Mouse (Mus musculus): ENCODE results near the gene Pik3r1. TPM values are rescaled to one million over a fixed set of nuclear protein-coding genes. Genes with fewer than 3 reads are reported as not detected.
A peak's percentile ranks its signal among the peaks of the same experiment; 100 is the strongest.

Pik3r1 gene
- total RNA-seq, 4 experiments from 2014 or later = 17.8 to 64.2 (median 20.3) TPM

DNA sequence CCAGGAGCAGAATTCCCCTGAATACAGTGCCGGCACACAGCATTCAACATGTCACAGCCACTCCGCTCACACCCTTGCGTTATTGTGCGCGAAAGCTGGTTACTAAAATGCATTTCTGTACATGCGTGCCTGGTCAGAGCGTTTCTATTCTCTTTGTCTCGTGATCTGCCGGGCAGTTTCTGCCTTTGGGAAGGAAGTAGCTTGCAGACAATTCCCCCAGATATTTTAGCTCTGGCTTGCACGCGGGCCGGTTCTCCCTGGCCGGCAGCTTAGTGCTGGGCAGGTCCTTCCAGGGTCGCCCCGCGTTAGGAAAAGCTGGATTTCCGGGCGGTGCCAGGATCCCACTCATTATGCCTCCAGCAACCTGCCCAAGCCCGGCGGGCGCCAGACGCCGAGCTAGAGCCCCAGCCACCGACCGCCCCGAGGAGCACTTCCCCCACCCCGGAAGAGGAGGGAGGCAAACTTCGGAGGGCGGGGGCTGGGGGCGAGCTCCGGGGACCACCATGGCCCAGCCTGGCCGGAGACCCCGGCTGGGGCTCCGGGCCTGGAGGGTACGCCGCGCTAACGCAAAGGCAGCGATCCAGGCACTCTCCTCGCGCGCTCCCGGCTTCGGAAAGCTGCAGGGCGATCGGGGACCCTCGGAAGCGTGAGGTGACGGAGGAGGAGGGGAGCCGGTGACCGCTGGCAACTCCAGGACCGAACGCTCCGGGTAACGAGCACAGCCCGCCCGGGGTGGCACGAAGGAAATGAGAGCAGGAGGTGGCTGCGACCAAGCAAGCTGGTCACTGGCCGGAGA, 806 bp downstream of the Pik3r1 start:
- DNase-seq (ENCODE audit: low spot score in 2 of 2) = peak in 1 of 2 experiments; percentile 63

DNA sequence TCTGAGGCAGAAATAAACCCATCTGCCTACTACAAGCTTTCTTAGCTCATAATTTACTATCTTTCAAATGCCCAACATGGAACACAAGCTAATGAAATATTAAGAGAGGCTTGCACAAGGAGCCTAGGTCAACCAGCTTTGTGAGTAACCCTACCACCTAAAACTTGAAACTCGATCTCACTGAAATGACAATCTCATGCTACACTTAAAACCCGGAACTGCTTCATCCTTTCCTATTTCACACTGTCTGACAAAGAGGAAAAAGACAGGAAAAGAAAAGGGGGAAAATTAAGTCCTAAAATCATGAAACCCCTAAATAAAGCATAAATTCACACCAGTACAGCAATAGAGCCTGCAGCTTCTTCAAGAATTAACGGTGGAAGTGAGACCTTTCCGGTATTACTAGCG, 1.4 kb downstream of the Pik3r1 start:
- no peak for DNase-seq (ENCODE audit: low spot score in 2 of 2)

DNA sequence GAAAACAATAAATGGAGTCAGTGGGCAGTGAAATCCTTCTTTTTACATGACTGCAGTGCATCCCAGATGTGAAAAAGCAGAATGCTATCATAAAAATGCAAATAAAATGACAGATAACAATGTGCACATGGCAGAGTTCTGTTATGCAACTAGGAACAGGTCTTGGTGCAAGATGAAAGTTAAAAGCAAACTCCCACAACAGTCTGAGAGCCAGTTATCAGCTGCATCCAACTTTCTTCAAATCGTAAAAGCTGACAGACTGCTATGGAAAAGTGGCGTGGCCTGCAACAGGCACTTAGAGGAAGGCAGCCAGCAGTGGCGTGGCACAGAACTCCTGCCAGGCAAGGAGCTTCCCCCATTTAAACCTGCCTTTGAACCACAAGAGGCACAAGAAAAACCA, 2.0 kb downstream of the Pik3r1 start:
- DNase-seq (ENCODE audit: low spot score in 2 of 2) = no peak

DNA sequence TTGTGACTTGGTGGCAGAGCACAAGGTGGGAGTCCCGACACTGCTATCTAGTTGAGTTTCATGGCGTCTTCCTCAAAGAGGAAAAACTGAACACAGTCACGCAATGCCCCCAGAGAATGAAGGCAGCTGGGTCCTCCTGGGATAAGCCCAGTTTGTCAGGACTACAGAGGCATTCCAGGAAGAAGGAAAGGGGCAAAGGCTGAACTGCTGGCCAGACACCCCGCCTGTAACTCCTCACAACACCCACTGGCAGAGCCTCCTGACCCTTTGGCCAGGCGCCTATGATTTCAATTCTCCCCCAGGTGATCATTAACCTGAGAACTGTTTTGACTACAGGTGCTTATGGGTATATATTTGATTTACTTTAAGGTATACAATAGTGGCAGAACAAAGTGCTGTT, 3.9 kb downstream of the Pik3r1 start:
- DNase-seq (ENCODE audit: low spot score in 2 of 2) = no peak

DNA sequence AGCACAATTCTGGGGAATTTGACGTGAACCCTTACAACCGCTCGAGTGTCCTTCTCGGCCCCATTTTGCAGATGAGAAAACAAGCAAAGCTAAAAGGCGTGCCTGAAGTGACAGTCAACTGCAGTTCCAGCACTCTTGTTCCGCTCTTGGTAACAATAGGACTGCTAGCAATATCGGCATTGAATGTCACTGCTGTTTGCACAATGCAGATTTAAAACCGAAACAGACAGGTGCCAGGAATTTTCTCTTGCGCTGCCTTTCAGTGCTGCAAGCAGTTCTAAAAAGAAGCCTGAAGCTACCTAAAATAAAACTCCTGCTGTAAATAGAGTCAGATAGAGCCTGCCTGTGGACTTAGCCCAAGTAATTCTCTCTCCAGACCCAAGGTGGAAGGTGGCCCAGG, 4.3 kb downstream of the Pik3r1 start:
- DNase-seq (ENCODE audit: low spot score in 2 of 2) = no peak

DNA sequence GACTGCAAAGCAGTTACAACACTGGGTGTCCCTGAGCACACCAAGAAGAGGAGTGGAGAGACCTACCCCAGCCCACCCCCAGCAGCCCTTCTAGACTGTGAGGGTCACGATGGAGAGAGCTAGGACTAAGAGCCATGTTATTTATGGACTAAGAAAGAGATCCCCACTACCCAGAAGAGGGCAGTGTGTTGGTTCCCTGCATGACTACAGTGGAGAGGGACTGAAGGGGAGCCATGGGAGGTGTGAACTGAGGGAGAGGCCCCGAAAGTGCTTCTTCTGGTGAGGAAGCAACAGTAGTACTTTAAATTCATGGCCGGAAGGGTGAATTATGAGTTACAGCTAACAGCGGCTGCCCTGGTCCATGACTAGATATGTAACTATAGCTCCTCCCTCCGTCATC, 4.9 kb downstream of the Pik3r1 start:
- no peak for DNase-seq (ENCODE audit: low spot score in 2 of 2)

DNA sequence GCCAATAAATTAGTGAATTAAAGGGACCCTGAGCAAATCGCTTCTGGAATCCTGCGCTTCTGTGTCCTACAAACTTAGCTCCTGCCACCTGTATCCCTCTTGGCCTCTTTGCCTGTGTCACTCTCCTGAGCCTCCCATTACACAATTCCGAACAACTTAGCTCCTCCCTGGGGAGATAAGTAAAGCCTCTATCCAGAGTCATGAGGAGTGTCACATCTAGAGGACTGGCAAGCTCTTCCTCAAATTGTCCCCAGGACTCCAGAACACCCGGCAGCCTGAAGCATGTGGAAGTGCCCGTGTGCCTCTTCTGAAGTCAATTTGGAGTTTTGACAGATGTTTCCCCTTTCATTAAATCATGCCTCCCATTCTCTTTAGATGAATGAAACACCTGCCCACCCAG, 6.4 kb downstream of the Pik3r1 start:
- DNase-seq (ENCODE audit: low spot score in 2 of 2) = no peak

DNA sequence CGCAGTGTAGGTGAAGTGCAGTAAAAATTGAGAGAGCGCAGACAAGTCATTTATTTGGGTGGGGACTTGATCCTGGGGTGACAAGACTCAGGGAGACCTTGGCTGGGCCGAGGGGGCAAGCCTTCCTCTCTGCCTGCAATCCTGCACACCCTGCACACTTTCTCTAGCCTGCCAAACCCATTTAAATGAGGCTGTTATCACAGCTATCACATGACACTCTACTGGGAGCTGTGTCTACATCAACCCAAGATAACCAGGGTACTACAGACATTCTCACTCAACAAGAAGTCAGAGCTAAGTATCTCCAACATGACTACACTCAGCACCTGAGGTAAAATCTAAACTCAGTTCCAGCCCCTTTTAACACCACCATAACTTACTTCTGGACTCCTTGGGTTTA, 7.1 kb downstream of the Pik3r1 start:
- no peak for DNase-seq (ENCODE audit: low spot score in 2 of 2)

DNA sequence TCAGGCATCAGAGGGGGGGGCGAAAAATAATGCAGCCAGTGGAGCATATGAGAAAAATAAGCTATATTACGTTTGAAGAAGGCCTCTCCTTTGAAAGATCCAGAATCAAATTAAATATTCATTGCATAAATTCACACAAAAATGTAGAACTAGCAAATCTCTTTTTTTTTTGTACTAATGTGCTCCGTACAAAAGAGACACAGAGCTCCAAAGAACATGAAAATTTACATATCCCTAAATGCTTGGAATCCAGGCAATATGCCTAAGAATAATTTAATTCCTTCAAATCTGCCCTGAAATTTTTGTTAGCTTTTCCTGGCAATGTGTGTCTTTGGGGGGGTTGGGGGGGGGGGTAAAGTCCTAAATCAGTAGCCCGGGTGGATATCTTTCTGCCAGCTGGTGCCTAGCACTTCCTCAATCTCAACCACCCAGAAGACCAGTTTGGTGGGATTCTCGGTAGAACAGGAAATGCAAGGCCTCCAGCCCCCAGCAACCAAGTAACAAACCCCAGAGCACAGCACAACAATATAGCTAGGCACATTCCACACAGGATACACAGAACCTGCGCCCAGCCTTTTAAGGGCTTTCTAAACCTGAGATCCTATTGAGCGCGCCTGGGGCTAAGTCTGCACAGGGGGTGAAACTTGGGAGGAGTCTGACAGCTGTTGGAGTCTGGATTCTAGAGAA, 7.9 kb downstream of the Pik3r1 start:
- DNase-seq (ENCODE audit: low spot score in 2 of 2) = no peak

DNA sequence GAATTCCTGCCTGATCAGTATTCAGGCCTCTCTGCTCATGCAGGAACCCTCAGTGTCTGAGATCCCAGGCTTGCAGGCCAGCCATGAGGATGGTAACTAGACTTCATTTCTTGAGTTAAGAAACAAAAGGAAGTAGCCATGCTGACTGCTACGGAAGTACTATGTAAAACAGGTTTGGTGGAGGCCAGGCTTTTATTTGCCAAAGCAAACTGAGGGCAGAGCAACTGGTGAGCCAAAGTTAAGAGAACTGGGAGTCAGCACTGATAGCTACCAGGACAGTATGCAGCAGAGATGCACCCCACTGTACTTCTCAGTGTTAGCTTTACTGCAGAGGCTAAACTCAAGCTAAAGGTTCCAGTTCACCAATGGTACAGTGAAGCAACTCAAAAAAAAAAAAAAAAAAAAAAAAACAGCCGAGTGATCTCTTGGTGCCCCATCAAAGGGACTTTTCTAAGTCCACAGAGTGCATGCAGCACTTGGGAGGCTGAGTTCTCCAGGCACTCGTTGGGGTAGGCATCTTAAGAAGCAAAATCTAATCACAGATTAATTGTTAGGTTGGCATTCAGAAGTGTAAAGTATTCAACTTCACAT, 8.6 kb downstream of the Pik3r1 start:
- DNase-seq (ENCODE audit: low spot score in 2 of 2) = no peak

DNA sequence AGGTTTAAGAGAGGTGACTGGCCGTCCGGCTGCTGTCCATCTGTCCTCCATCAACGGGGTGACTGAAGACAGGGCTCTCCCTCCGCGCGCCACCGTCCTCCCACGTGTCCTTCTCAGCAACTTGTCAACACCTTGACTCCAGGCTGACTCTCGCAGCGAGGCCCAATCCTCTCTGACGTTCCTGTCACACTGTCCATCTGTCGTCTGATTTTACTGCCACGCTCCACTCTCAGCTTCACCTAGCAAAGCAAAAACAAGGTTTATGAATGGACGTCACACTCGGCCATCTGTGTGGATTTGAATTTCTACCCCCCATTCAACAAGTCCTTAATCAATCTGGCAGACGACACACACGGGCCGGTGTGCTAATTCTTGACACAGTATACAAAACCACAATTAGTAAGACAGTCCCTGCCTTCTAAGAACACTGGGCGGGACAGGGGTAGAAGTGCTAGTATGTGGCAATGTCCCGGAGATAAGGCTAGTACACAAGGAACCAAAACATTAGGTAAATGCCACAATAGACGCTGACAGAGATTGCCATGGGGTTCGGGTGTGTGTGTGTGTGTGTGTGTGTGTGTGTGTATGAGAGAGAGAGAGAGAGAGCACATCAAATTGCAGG, 10.1 kb downstream of the Pik3r1 start:
- DNase-seq (ENCODE audit: low spot score in 2 of 2) = no peak

DNA sequence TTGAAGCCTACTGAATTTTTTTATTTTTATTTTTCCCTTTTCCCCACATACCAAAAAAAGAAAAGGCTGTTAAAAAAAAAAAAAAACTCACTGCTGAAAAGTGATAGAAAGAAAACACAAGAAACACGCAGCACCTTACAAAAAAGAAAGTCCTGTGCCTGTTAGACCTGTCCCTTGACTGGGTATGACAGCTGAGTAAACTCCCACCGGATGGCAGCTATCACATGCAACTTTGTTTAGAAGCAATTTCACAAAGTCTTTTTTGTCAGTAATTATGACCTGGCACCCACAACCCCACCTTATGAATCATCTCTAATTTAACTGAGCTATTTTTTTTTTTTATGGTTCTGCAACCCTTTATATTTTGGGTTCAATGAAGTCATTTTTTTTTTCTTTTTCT, 12.8 kb downstream of the Pik3r1 start:
- no peak for DNase-seq (ENCODE audit: low spot score in 2 of 2)

DNA sequence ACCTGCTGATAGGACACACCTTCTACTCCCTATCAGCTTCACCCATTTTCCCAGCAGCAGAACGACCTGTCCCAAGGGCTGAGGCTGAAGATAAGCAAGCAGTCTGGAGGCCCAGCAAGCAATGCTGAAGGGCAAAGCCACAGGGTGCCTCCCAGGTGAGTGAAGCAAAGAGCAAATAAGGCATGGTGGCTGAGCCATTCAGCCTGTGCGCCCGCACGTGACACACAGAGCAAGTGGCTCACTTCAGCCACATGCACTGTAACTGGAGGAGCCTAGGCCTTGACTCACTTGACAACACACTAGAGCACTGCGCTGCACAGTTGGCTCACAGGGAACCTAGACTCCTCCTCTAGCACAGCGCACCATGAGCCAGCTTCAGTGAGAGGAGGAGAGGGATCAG, 14.4 kb downstream of the Pik3r1 start:
- DNase-seq (ENCODE audit: low spot score in 2 of 2) = no peak

DNA sequence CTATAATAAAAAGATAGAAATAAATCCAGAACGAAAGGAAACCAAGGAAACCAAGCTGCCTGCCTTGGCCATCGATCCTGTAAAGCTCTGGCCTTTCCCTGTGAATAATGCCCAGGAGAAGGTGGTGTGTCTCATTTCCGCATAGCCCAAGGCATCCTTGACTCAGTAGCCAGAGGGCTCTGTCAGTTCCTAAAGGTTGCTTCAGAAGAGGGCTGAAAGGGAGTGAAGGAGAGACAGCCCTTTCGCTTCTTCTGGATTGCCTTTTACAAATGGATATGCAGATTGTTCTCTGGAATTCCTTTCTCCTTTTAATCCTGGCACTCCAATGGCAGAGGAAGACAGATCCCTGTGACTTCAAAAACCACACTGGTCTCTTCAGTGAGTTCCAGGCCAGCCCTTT, 16.2 kb downstream of the Pik3r1 start:
- DNase-seq (ENCODE audit: low spot score in 2 of 2) = no peak

DNA sequence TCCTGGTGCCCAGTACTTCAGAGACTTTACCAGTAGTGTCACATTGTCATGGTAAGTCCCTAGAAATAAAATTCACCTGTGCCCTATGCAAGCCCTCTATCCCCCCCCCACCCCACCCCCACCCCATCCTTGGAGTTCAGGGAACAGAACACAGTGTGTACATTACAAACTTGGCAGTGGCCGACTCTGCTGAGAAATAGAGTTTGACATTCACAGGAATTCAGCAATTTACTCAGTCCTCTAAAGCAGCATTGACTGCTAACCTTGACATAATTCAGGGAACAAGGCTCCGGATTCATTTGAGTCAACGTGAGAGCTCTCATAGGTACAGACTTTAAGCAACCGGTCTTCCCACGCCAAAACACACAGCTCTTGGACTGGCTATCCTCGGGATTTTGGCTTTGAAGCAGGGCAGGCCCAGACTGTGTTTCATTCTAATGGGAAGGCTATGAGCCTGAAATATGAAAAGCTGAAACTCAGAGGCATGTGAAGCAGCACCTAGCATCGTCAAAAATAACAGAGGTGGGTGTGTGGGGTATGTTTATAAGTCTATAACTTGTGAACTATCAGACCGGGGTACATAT, 21.9 kb downstream of the Pik3r1 start:
- no peak for DNase-seq (ENCODE audit: low spot score in 2 of 2)

DNA sequence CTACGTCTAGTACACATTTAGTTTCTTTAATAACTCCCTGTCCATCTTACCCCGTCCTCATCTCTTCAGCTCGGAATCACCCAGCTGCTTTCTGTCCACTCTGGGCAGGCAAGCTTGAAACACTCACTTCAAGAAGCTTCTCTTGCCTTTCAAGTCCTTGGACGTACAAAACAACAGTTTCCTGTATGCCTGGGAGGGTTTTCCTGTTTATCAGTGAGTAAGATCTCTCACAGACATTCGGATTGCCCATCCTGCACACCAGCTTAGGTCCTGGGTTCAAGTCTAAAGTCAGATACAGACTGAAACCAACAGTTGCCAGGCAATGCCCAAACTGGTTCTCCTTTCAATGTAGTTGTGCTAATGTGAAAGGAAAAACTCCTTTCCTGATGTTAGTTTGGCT, 23.1 kb downstream of the Pik3r1 start:
- no peak for DNase-seq (ENCODE audit: low spot score in 2 of 2)

DNA sequence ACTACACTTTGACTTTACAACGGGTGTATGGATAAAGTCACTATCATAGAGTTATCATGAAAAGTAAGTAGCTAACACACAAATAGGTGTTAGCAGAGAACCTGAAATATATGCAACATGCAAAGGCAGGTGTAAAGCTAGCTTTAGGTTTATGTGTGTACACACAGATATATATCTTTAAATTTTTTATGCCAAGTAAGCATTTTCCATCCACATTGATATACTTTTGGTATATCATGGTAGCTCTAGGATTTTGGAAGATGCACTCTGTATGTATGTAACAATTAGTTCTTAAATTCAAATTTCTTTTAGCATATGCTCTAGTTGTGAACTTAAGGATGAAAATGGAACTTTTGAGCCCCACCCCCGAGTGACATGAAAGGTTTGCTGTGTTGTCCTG, 24.0 kb downstream of the Pik3r1 start:
- no peak for DNase-seq (ENCODE audit: low spot score in 2 of 2)

DNA sequence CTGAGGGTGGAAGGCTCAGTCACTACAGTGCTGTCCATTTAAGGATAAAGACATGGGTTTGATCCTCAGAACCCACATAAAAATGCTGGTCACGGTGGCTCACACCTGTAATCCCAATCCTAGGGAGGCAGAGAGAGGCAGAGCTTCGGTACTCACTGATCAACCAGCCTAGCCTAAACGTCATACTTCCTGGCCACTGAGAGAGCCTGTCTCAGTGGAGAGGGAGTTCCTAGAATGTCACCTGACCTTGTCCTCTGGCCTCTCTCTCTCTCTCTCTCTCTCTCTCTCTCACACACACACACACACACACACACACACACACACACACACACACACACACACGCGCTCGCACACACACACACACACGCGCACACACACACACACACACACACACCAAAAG, 24.8 kb downstream of the Pik3r1 start:
- no peak for DNase-seq (ENCODE audit: low spot score in 2 of 2)

DNA sequence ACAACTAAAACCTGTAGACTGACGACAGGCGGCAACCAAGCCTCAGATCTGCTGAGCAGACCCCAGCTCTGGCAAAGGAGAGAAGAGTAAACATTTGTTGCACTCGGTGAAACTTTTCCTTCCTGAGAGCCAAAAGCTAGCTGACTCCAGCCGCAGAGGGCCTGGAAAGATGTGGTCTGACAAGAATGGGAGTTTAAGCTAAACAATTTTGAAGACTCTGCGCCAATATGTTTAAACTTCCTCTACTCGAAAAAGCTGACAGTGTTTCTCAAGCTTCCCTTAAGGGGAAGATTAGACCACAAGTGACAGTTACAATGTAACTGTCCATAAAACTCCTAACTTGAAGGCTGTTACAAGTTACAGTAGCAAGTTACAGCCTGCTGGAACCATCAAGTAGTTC, 25.4 kb downstream of the Pik3r1 start:
- no peak for DNase-seq (ENCODE audit: low spot score in 2 of 2)

DNA sequence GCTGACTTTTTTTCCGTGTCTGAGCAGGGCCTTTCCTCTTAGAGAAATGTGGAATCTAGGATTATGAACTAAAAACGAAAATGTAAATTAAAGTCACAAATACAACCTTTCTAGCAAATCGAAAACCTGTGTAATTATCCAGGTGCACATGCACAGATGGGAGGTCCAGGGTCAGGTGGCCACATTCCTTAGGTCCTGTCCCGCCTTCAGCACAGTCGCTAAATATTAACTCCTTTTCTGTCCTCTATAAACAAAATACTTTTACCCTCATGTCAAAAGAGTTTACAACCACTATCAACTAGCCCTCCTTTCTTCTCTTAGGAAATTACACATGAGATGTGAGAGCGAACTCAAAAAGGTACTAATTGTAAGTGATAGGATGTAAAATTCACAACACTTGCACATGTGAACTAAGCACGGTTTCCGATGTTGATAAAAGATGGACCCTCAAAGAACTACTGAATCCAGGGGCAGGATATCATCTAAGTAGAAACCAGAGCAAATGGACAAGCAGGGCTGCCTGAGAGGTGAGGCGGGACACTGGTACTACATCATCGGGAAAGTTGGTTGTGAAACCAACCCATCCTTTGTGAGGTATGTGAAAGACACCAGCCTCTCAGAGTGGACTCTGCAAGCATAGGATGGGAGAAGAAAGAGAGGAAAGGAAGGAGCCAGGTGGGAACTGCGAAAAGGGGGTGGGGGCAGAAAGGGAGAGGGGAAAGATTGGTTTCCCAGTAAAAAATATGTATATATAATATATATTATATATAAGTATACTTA, 26.3 kb downstream of the Pik3r1 start:
- DNase-seq (ENCODE audit: low spot score in 2 of 2) = no peak

DNA sequence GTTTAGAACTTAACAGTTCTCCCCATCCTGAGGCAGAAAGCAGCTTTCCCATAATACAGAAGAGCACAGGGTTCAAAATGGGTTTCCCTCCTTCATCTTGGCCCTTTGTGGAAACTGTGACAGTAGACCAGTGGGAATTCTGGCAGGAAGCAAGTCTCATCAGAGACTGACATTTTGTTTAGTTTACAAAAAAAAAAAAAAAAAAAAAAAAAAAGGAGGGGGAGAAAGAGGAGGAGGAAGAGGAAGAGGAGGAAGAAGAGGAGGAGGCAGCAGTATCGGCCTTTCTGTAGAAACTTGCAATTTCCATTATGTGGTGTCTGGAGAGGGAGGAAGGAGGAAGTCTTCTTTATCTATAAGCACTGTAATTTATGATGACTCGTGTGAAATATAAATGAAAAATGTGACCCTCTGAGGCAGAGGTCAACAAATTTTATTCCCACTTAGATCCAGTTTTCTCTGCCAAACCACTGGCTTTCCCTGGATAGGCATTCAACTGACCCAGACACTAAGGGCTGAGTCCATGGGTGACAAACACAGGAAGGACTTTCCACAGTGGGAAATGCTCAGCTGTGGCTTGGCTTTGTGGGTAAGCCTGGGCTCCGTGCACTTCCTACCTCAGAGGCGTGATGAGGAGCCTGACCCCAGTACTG, 28.2 kb downstream of the Pik3r1 start:
- DNase-seq (ENCODE audit: low spot score in 2 of 2) = no peak

Data from gastrocnemius, adult 8-10 months (tissue).